Mouse (Mus musculus): ENCODE results near the gene Gmppa.

- TF ChIP-seq CTCF (IDR thresholded peaks at IDR 0.05; ENCODE audit: control insufficient read depth, insufficient read depth, insufficient replicate concordance, low read depth, low read length) (no peak), POLR2A (IDR thresholded peaks at IDR 0.05; ENCODE audit: control insufficient read depth, low read depth, low read length) (no peak)
Measured at GRCm38 (mm10) chr1:75422216-75422822, 13.4 kb upstream of the Gmppa start.
